Mouse (Mus musculus): ENCODE measurements around the gene Itga2b.
A peak's percentile ranks its signal among the peaks of the same experiment; 100 is the strongest.
"Not testable (repeated sequence)": the region's sequence is repeated elsewhere in the genome, so short reads cannot be mapped to it uniquely, and the experiment has no call there.

Gene Itga2b

GRCm38 (mm10) chr11:102411061-102411460 lies 58.9 kb downstream of the Itga2b start:
- DNase-seq (ENCODE audit: low spot score): no peak

- DNase-seq (ENCODE audit: low spot score): not testable (repeated sequence)
These were observed 59.6 kb downstream of the Itga2b start for GRCm38 (mm10) chr11:102410345-102410744.

- no peak for DNase-seq (ENCODE audit: low spot score)
These were observed 60.1 kb downstream of the Itga2b start for GRCm38 (mm10) chr11:102409795-102410330.

- no peak for DNase-seq (ENCODE audit: low spot score)
These were observed 60.8 kb downstream of the Itga2b start for GRCm38 (mm10) chr11:102408888-102409794.

GRCm38 (mm10) chr11:102408344-102408876 lies 61.5 kb downstream of the Itga2b start:
- DNase-seq (ENCODE audit: low spot score): peak; percentile 86

- no peak for DNase-seq (ENCODE audit: low spot score)
These were observed 62.1 kb downstream of the Itga2b start, which contains the start of gene Slc25a39 for GRCm38 (mm10) chr11:102407834-102408215. Gene Slc25a39, minus strand, starts transcription at chr11:102407946.

- peak; percentile 90 for DNase-seq (ENCODE audit: low spot score)
These were observed 62.8 kb downstream of the Itga2b start for GRCm38 (mm10) chr11:102406900-102407833.

GRCm38 (mm10) chr11:102406401-102406800 lies 63.5 kb downstream of the Itga2b start:
- DNase-seq (ENCODE audit: low spot score): no peak

GRCm38 (mm10) chr11:102405544-102406285 lies 64.2 kb downstream of the Itga2b start:
- no peak for DNase-seq (ENCODE audit: low spot score)

- no peak for DNase-seq (ENCODE audit: low spot score)
These were observed 65.5 kb downstream of the Itga2b start for GRCm38 (mm10) chr11:102404161-102405010.

- no peak for DNase-seq (ENCODE audit: low spot score)
These were observed 66.3 kb downstream of the Itga2b start for GRCm38 (mm10) chr11:102403657-102404056.

Measured in ovary, postnatal 14 days (tissue).